Mouse (Mus musculus): Measurements from ENCODE around the gene Rad18.

GRCm38 (mm10) chr6:112584961-112585360 is 111.5 kb downstream of the Rad18 start:
- TF ChIP-seq CTCF (IDR thresholded peaks at IDR 0.05; ENCODE audit: borderline replicate concordance, insufficient read depth, low read length), result no peak
- TF ChIP-seq POLR2A (IDR thresholded peaks at IDR 0.05; ENCODE audit: low read depth, low read length), result no peak

Measured in embryonic fibroblast, embryonic 13.5 days (primary cell).